Mouse (Mus musculus) embryonic facial prominence, embryonic 13.5 days (tissue): ENCODE measurements around the gene Ggta1. TPM values are rescaled to one million over a fixed set of nuclear protein-coding genes. Genes with fewer than 3 reads are reported as not detected.

Experiments used
- ATAC-seq: fragments of 200-750 bp; cut with Nextera tagmentation; 2 replicates; pipeline ENCODE4 v1.8.0; 2017; ENCODE audit warnings: low read depth; ENCODE audit not compliant: insufficient number of reproducible peaks, insufficient read depth, low FRiP score, low TSS enrichment
- H3K27ac ChIP-seq: fragments of 300-500 bp; sonication (generic); 2 replicates; pipeline ENCODE4 v1.5.1; 2015; ENCODE audit warnings: moderate library complexity, mild to moderate bottlenecking, inconsistent platforms
- H3K27me3 ChIP-seq: fragments of 300-500 bp; sonication (generic); 2 replicates; pipeline ENCODE4 v1.6.1; 2015; ENCODE audit warnings: mild to moderate bottlenecking, inconsistent platforms
- H3K36me3 ChIP-seq: fragments of 300-500 bp; sonication (generic); 2 replicates; pipeline ENCODE4 v1.6.1; 2015; ENCODE audit warnings: mild to moderate bottlenecking, inconsistent platforms
- H3K4me1 ChIP-seq: fragments of 300-500 bp; sonication (generic); 2 replicates; pipeline ENCODE4 v1.6.1; 2015; ENCODE audit warnings: inconsistent platforms
- H3K4me2 ChIP-seq: fragments of 300-500 bp; sonication (generic); 2 replicates; pipeline ENCODE4 v1.6.1; 2015; ENCODE audit warnings: moderate library complexity, mild to moderate bottlenecking, inconsistent platforms
- H3K4me3 ChIP-seq: fragments of 300-500 bp; sonication (generic); 2 replicates; pipeline ENCODE4 v1.5.1; 2015; ENCODE audit warnings: mild to moderate bottlenecking, inconsistent platforms
- H3K9ac ChIP-seq: fragments of 300-500 bp; sonication (generic); 2 replicates; pipeline ENCODE4 v1.6.1; 2015; ENCODE audit warnings: mild to moderate bottlenecking, inconsistent platforms
- H3K9me3 ChIP-seq: fragments of 300-500 bp; sonication (generic); 2 replicates; pipeline ENCODE4 v1.6.1; 2016; ENCODE audit warnings: inconsistent platforms
- WGBS: fragments of 180-500 bp; shearing (Covaris S2); methylation state at CpG from one replicate; pipeline ENCODE4 v1.1.7; 2015; ENCODE audit warnings: mixed read lengths; 5-methylcytosine and 5-hydroxymethylcytosine counted together
- polyA plus RNA-seq: library from polyadenylated mRNA; unstranded; fragments of >200 nt; fragmentation: Nextera tagmentation; extraction: Ambion mirVana; gene quantifications from 2 replicates; pipeline ENCODE4 v1.2.1, GENCODE M21; 2015

Gene Ggta1
- polyA plus RNA-seq, 1 experiment from 2014 or later: 16.7 TPM

DNA sequence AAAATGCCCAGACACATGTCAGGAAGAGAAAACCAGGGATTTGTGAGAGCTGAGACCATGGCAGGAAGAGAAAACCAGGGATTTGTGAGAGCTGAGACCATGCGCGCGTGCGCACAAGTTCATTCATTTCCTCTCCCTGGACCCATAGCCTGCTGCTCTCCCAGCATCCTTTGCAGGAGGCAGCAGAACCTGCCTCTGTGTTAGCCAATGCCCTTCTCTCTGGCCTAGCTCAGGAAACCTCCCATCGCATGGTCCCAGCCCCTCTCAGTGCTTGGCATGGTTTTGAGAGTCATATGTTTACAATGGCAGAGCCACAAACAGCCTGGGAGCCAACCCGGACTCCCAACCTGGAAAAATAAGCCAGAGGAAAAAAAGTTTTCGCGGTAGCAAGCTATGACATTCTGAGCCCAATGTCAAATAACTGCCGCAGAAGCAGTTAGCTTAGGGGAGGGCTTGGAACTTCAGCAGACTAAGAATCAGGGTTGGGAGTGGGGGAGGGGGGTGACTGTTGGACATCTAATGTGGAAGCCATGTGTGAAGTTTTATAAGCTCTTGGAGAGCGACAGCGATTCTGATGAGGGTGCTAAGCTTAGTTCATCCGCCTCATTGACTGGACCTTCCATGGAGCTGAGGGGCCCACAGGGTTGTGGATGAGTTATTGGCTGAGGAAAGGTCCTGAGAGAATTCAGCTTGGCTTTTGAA lies 40.1 kb upstream of the Ggta1 start:
- H3K4me3 ChIP-seq: no peak overlapping the region
- H3K9ac ChIP-seq: no peak overlapping the region
- no peak overlapping the region for H3K4me2 ChIP-seq
- WGBS: 58% methylated on average over 12 of the region's 12 CpGs
- peaks cover 54% of the 10 kb centered on the region for H3K4me1 ChIP-seq
- peak overlapping the region; percentile 87 for H3K27ac ChIP-seq
- no peak for ATAC-seq
- H3K27me3 ChIP-seq: no peaks in the 10 kb centered on the region
- H3K36me3 ChIP-seq: no peaks in the 10 kb centered on the region
- no peaks in the 10 kb centered on the region for H3K9me3 ChIP-seq

DNA sequence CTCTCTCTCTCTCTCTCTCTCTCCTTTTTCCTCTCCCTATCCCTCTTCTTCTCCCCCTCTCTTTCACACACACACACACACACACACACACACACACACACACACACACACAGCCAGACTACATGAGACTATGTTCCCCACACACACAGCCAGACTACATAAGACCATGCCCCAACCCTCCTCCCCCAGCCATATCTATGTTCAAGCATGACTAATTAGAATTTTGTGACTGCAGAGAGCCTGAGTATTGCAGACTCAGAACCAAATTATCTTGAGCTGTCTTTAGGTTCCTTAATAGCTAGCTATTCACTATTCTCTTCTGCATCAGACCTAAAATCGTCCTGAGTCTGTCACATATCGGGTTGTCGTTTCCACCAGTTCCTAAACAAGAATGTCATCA lies 39.5 kb upstream of the Ggta1 start:
- Histone ChIP-seq H3K4me1 (peaks cover 48% of the 10 kb centered on the region), H3K4me3 (no peak overlapping the region), H3K36me3 (no peaks in the 10 kb centered on the region), H3K9me3 (no peaks in the 10 kb centered on the region), H3K27me3 (no peaks in the 10 kb centered on the region), H3K4me2 (no peak overlapping the region), H3K9ac (no peak overlapping the region), H3K27ac (peak overlapping the region; percentile 87)
- WGBS: 49% methylated on average over 3 of the region's 3 CpGs
- no peak for ATAC-seq

- peaks cover 44% of the 10 kb centered on the region for H3K4me1 ChIP-seq
- no peak overlapping the region for H3K4me3 ChIP-seq
- H3K27ac ChIP-seq: no peak overlapping the region
- no peaks in the 10 kb centered on the region for H3K27me3 ChIP-seq
- no peaks in the 10 kb centered on the region for H3K36me3 ChIP-seq
- no peak overlapping the region for H3K4me2 ChIP-seq
- ATAC-seq: no peak
- no peak overlapping the region for H3K9ac ChIP-seq
- no peaks in the 10 kb centered on the region for H3K9me3 ChIP-seq
- WGBS: 79% methylated on average over 7 of the region's 7 CpGs
These were observed 36.4 kb upstream of the Ggta1 start for GRCm38 (mm10) chr2:35499474-35499873.

GRCm38 (mm10) chr2:35498961-35499360 lies 35.9 kb upstream of the Ggta1 start:
- no peaks in the 10 kb centered on the region for H3K9me3 ChIP-seq
- 87% methylated on average over 3 of the region's 3 CpGs for WGBS
- H3K27ac ChIP-seq: no peak overlapping the region
- H3K9ac ChIP-seq: no peak overlapping the region
- no peaks in the 10 kb centered on the region for H3K27me3 ChIP-seq
- H3K36me3 ChIP-seq: no peaks in the 10 kb centered on the region
- H3K4me3 ChIP-seq: no peak overlapping the region
- no peak for ATAC-seq
- no peak overlapping the region for H3K4me2 ChIP-seq
- peaks cover 43% of the 10 kb centered on the region for H3K4me1 ChIP-seq

GRCm38 (mm10) chr2:35497662-35498196 lies 34.7 kb upstream of the Ggta1 start:
- no peaks in the 10 kb centered on the region for H3K27me3 ChIP-seq
- H3K36me3 ChIP-seq: no peaks in the 10 kb centered on the region
- peaks cover 31% of the 10 kb centered on the region for H3K4me1 ChIP-seq
- H3K27ac ChIP-seq: no peak overlapping the region
- no peak overlapping the region for H3K4me3 ChIP-seq
- no peak overlapping the region for H3K9ac ChIP-seq
- no peak overlapping the region for H3K4me2 ChIP-seq
- H3K9me3 ChIP-seq: no peaks in the 10 kb centered on the region
- no peak for ATAC-seq
- 91% methylated on average over 2 of the region's 2 CpGs for WGBS

DNA sequence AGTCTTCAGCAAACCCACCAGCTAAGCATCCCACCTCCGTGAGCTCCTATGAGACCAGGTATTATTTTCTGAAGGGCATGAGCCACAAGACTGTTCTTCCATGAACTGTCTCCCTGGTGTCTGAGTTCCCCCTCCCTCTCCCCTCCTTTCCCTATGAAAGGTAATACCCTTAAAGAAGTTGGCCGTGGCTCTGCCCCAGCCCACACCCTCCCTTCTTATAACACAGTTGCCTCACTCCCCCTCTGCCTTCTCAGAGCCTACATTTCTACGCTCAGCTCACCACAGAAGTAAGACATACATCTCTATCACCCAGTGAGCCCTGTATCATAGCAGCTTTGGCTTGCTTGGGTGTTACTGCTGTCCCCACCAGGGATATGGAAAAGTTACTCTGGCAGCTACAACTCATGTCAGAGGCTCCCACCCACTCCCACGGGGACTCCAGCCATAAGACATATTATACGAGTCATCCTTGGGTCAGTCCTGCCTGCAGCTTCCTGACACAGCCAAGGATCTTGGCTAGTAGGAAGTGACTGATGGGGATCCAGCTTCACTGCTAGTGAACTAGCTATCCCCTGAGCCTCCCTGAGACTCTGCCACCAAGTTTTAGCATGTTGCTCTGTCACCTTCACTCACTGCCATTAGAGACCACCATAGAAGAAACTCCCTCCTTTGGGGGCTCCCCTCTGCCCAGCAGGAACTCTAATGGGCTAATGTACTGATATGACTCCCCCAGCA lies 33.4 kb upstream of the Ggta1 start:
- no peak for ATAC-seq
- H3K27ac ChIP-seq: peak overlapping the region; percentile 57

DNA sequence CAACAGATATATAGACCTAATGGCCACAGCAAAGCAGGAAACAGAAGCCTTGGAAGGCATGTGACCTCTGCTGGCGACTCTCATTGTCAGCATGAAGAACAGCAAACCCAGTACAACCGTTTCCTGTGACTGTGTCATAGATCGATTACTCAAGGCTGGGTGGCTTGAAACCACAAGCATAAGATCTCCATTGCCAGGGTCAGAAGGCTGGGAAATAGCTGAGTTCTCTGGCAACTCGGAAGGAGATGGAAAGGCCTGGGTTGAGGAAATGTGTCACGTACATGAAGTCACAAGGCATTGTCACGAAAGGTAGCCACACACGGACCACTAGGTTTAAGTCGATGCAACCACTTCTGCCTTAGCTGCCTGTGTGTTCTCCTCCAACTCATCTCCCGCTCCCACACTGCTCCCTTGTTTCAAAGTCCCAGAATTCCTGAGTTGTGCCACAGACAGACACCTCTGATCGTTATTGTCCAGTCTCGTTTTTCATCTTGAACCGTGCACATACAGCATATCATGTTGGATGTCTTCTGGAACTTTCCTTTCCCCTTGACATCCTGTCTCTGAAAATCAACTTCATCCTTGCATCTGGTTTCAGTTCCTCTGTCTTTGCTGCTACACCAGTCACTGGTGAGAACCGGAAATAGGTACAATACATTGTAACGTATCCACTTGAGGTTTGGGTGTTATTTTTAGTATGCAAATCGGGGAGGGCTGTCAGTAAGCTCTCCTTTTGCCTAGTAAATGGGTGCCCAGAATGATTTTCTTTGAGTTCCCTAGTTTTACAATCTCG lies 32.7 kb upstream of the Ggta1 start:
- H3K9me3 ChIP-seq: no peaks in the 10 kb centered on the region
- no peak overlapping the region for H3K4me3 ChIP-seq
- H3K4me2 ChIP-seq: no peak overlapping the region
- WGBS: 69% methylated on average over 16 of the region's 16 CpGs
- H3K36me3 ChIP-seq: no peaks in the 10 kb centered on the region
- no peak overlapping the region for H3K9ac ChIP-seq
- H3K27ac ChIP-seq: peak overlapping the region; percentile 57
- peaks cover 20% of the 10 kb centered on the region for H3K4me1 ChIP-seq
- no peaks in the 10 kb centered on the region for H3K27me3 ChIP-seq
- ATAC-seq: no peak

More for the DNA sequence above, 33.4 kb upstream of the Ggta1 start:
- 50% methylated on average over 5 of the region's 5 CpGs for WGBS
- peaks cover 19% of the 10 kb centered on the region for H3K4me1 ChIP-seq
- H3K36me3 ChIP-seq: no peaks in the 10 kb centered on the region
- H3K9me3 ChIP-seq: no peaks in the 10 kb centered on the region
- no peaks in the 10 kb centered on the region for H3K27me3 ChIP-seq
- no peak overlapping the region for H3K4me2 ChIP-seq
- H3K4me3 ChIP-seq: no peak overlapping the region
- H3K9ac ChIP-seq: no peak overlapping the region

DNA sequence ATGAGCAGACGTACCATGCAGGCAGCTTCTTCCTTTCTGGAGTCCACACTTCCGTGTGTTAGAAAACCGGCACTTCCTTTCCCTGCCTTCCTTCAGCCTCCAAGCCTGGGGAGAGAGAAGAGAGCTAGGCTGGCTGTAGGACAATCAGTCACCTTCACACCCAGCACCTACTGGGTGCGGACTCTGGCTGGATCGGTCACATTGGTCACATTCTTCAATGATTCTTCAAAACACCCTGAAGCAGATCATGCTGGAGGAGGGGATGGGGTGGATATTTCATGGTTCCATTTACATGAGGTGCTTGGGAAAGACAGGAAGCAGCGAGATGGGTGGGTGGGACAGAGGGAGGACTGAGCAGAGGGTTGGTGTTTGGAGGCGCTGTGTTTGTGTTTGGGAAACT lies 30.5 kb upstream of the Ggta1 start:
- ATAC-seq: no peak
- H3K36me3 ChIP-seq: no peaks in the 10 kb centered on the region
- 80% methylated on average over 7 of the region's 7 CpGs for WGBS

DNA sequence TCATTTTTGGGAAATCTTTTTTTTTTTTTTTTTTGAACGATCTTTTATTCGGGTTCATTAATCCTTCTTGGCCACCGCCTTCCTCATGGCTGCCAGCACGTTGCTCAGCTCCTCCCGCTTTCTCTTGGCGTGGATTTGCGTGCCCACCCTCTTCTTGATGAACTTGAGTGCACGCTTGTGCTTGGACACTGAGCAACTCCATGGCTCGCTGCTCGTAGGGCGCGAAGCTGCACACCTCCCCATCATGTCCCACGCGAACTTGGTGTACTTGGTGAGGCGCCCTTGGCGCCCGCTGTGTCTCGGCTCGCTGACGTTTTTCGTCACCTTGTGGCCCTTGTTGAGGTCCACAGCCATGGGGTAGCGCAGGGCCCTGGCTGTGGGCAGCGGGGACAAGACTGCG lies 28.1 kb upstream of the Ggta1 start:
- H3K27ac ChIP-seq: no peak overlapping the region
- peaks cover 22% of the 10 kb centered on the region for H3K4me1 ChIP-seq
- H3K4me3 ChIP-seq: no peak overlapping the region
- H3K4me2 ChIP-seq: no peak overlapping the region
- no peaks in the 10 kb centered on the region for H3K27me3 ChIP-seq
- H3K9me3 ChIP-seq: no peaks in the 10 kb centered on the region
- no peaks in the 10 kb centered on the region for H3K36me3 ChIP-seq
- H3K9ac ChIP-seq: no peak overlapping the region
- WGBS: 89% methylated on average over 24 of the region's 24 CpGs
- no peak for ATAC-seq

More for the DNA sequence above, 30.5 kb upstream of the Ggta1 start:
- Histone ChIP-seq H3K27ac (no peak overlapping the region), H3K4me2 (no peak overlapping the region), H3K9me3 (no peaks in the 10 kb centered on the region), H3K4me1 (peaks cover 26% of the 10 kb centered on the region), H3K27me3 (no peaks in the 10 kb centered on the region), H3K4me3 (no peak overlapping the region), H3K9ac (no peak overlapping the region)

- no peaks in the 10 kb centered on the region for H3K36me3 ChIP-seq
- peak overlapping the region; percentile 56; the same call in 1 of the 2 replicates for H3K27ac ChIP-seq
- no peak; the same call in 1 of the 2 replicates for ATAC-seq
- H3K9me3 ChIP-seq: no peaks in the 10 kb centered on the region
- no peaks in the 10 kb centered on the region for H3K27me3 ChIP-seq
- H3K4me3 ChIP-seq: no peak overlapping the region
- peak overlapping the region; percentile 31 for H3K4me2 ChIP-seq
- 0 out of 2 replicates have a peak overlapping the region, but pooled peaks have one; percentile 8 for H3K9ac ChIP-seq
- 30% methylated on average over 17 of the region's 17 CpGs for WGBS
- peaks cover 17% of the 10 kb centered on the region for H3K4me1 ChIP-seq
These were observed 27.6 kb upstream of the Ggta1 start for GRCm38 (mm10) chr2:35490458-35491111.

DNA sequence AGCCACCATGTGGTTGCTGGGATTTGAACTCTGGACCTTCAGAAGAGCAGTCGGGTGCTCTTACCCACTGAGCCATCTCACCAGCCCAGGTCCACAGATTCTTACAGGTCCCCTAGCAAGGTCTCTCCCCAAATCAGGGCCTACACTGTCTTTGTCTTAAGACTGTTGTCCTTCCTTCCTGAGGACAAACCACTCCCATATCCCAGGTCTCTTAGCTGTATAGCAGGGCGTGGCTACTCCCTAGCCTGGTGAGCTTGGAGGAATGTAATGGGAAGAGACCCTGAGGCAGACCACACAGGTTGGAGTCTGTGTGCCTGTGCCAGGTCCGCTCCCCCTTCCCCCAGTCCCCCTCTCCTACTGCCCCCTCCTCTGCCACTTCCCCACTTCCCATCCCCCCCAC lies 24.7 kb upstream of the Ggta1 start:
- H3K36me3 ChIP-seq: no peaks in the 10 kb centered on the region
- no peak overlapping the region for H3K4me3 ChIP-seq
- no peak overlapping the region for H3K4me2 ChIP-seq
- no peak overlapping the region for H3K9ac ChIP-seq
- WGBS: 53% methylated on average over 3 of the region's 3 CpGs
- H3K9me3 ChIP-seq: no peaks in the 10 kb centered on the region
- no peaks in the 10 kb centered on the region for H3K27me3 ChIP-seq
- ATAC-seq: no peak
- H3K27ac ChIP-seq: no peak overlapping the region
- H3K4me1 ChIP-seq: peaks cover 12% of the 10 kb centered on the region
